Mouse (Mus musculus): Measurements from ENCODE around the gene Rer1.

DNA sequence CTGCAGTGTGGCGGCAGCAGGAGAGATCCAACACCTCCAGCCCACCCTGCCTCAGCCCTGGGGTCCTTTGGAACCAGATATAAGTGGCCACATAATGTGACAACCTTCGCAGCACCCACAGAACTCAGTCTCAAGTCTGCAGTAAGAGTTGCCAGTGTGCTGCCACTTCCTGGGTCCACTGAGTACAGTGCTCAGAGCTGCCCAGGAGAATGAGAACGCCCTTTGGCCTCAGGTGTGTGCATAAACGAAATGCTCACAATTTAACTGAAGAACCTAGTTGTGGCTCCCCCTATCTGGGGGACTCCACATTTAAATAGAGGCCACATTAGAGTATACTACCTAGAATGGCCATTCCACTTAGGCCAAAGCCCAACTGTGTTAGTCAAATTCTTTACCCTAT lies 2.6 kb downstream of the Rer1 start:
- no peak for TF ChIP-seq CTCF (IDR thresholded peaks at IDR 0.05; ENCODE audit: low read depth)
- no peak for TF ChIP-seq EP300 (IDR thresholded peaks at IDR 0.05; ENCODE audit: low read depth)

All from heart, postnatal 0 days (tissue).